Mouse (Mus musculus): ENCODE results near the gene Fundc1. TPM values are rescaled to one million over a fixed set of nuclear protein-coding genes. Genes with fewer than 3 reads are reported as not detected.
A peak's percentile ranks its signal among the peaks of the same experiment; 100 is the strongest.
"Not testable (repeated sequence)": the region's sequence is repeated elsewhere in the genome, so short reads cannot be mapped to it uniquely, and the experiment has no call there.

Fundc1 gene
- polyA plus RNA-seq, 1 experiment from 2014 or later, result 80.4 TPM

DNA sequence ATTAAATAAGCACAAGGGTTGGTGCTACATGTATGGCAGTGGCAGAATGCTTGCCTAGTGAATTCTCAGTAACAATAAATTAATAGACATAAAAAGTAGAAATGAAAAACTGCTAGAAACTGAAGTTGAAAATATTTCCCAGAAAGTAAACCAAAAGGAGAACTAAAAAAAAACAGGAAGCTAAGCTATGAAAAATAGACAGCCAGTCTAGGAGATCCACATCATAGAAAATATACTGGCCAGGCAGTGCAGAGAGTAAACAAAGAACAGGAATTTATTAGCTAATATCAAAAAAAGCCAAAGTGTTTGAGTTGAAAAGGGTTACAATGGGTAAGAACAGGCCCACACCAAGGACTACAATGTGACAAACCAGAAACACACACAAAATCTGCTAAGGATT lies 7.4 kb downstream of the Fundc1 start:
- H3K4me2 ChIP-seq (ENCODE audit: low read length), result no peak overlapping the region
- no peak overlapping the region for H3K9ac ChIP-seq (replicated peaks; ENCODE audit: low read length)
- H3K4me1 ChIP-seq (ENCODE audit: control insufficient read depth, insufficient read depth, low read length), result no peaks in the 10 kb centered on the region
- no peaks in the 10 kb centered on the region for H3K36me3 ChIP-seq (ENCODE audit: control insufficient read depth, insufficient read depth, low read length)
- H3K27ac ChIP-seq (replicated peaks; ENCODE audit: low read depth, low read length), result no peak overlapping the region
- H3K4me3 ChIP-seq (replicated peaks; ENCODE audit: low read depth, low read length), result no peak overlapping the region
- H3K27me3 ChIP-seq (ENCODE audit: control insufficient read depth, insufficient read depth, low read length), result no peaks in the 10 kb centered on the region
- H3K9me3 ChIP-seq (ENCODE audit: control insufficient read depth, low read length), result no peaks in the 10 kb centered on the region
- ATAC-seq (ENCODE audit: low FRiP score, low TSS enrichment) (no peak), DNase-seq (no peak)

DNA sequence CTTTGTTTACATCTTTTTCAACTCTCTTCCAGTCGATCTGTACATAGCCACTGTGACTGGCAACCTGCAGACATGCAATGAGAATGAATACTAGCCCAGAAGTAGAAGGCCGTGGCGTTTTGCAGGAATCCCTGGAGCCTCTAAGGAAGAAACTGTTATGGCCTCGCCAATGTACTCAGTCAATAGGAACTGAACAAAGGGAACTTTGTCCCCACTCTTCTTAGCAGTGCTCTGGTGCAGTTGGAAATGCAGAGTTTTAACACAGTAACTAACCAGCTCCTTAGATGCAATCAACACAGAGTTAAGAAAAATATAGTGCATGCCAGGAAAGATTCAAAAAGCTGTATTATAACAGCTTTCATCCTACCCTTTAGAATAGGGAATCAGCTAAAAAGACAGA lies 13.4 kb downstream of the Fundc1 start:
- Histone ChIP-seq H3K9ac (replicated peaks; ENCODE audit: low read length) (no peak overlapping the region), H3K4me2 (ENCODE audit: low read length) (no peak overlapping the region), H3K4me3 (replicated peaks; ENCODE audit: low read depth, low read length) (no peak overlapping the region), H3K27ac (replicated peaks; ENCODE audit: low read depth, low read length) (no peak overlapping the region; the same call in 1 of the 2 replicates), H3K36me3 (ENCODE audit: control insufficient read depth, insufficient read depth, low read length) (no peaks in the 10 kb centered on the region), H3K9me3 (ENCODE audit: control insufficient read depth, low read length) (no peaks in the 10 kb centered on the region), H3K4me1 (ENCODE audit: control insufficient read depth, insufficient read depth, low read length) (no peaks in the 10 kb centered on the region), H3K27me3 (ENCODE audit: control insufficient read depth, insufficient read depth, low read length) (no peaks in the 10 kb centered on the region)
- DNase-seq (no peak), ATAC-seq (ENCODE audit: low FRiP score, low TSS enrichment) (no peak)
- 28% methylated on average over 4 of the region's 4 CpGs for WGBS

DNA sequence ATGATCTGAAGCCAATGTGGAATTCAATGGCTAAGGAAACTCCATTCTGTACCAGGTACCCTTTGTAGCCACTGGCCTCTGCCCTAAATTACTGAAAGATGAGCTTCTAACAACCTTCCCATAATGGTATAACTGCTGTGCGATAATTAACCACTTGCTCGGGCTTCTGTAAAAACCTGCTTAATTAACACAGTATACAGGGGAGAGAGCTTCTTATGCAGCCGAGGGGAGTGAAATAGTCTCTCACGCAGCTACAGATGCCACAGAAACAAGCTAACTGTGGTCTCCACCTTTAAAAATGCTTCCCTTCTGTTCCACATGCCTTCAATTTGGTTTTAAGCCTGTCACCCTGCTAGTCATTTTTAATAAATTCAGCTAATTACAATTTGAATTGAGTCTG lies 17.6 kb downstream of the Fundc1 start:
- Histone ChIP-seq H3K9ac (replicated peaks; ENCODE audit: low read length) (no peak overlapping the region), H3K4me1 (ENCODE audit: control insufficient read depth, insufficient read depth, low read length) (no peaks in the 10 kb centered on the region), H3K4me3 (replicated peaks; ENCODE audit: low read depth, low read length) (no peak overlapping the region), H3K4me2 (ENCODE audit: low read length) (no peak overlapping the region), H3K27me3 (ENCODE audit: control insufficient read depth, insufficient read depth, low read length) (no peaks in the 10 kb centered on the region), H3K9me3 (ENCODE audit: control insufficient read depth, low read length) (no peaks in the 10 kb centered on the region), H3K27ac (replicated peaks; ENCODE audit: low read depth, low read length) (no peak overlapping the region), H3K36me3 (ENCODE audit: control insufficient read depth, insufficient read depth, low read length) (no peaks in the 10 kb centered on the region)
- DNase-seq (no peak), ATAC-seq (ENCODE audit: low FRiP score, low TSS enrichment) (no peak)
- 61% methylated on average over 4 of the region's 4 CpGs for WGBS

DNA sequence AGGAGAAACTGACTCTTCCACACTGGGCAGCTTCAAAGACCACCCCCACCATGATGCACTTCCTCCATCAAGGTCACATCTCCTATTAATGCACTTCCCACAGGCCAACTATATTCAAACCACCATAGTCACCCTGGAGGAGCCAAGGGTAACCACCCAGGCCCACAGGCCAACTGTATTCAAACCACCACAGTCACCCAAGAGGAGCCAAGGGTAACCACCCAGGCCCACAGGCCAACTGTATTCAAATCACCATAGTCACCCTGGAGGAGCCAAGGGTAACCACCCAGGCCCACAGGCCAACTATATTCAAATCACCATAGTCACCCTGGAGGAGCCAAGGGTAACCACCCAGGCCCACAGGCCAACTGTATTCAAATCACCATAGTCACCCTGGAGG lies 20.5 kb downstream of the Fundc1 start:
- not testable (repeated sequence) for H3K9me3 ChIP-seq (ENCODE audit: control insufficient read depth, low read length); H3K27me3 ChIP-seq (ENCODE audit: control insufficient read depth, insufficient read depth, low read length); ATAC-seq (ENCODE audit: low FRiP score, low TSS enrichment); H3K9ac ChIP-seq (replicated peaks; ENCODE audit: low read length); H3K36me3 ChIP-seq (ENCODE audit: control insufficient read depth, insufficient read depth, low read length); H3K4me3 ChIP-seq (replicated peaks; ENCODE audit: low read depth, low read length); DNase-seq; H3K27ac ChIP-seq (replicated peaks; ENCODE audit: low read depth, low read length); H3K4me2 ChIP-seq (ENCODE audit: low read length); H3K4me1 ChIP-seq (ENCODE audit: control insufficient read depth, insufficient read depth, low read length)

DNA sequence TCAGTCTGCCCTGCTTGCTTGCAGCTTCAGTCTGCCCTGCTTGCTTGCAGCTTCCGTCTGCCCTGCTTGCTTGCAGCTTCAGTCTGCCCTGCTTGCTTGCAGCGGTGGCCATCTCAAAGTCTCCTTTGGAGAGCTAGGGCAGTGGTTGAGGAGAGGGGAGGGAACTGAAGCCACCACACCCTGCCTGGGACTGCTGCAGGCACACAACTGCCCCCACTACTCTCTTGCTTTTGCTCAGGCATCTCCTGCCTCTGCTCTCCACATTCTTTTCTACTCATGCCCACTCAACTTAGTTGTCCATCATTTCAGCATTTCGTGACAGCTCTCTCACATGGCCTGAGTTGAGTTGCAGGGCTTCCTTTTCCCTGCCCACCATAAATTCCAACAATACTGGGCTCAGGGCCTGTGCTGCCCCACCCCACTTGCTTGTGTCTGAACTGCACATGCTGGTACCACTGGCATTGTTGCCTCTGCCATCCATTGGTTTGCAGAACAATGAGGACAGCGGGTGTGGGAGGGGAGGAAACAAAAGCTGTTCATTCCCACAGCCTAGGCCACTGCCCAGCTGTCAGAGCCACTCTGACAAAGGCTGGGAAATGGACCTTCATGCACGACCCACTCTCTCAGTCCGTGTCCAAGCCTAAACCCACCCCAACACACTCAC lies 24.9 kb downstream of the Fundc1 start:
- peak; percentile 23 for DNase-seq

DNA sequence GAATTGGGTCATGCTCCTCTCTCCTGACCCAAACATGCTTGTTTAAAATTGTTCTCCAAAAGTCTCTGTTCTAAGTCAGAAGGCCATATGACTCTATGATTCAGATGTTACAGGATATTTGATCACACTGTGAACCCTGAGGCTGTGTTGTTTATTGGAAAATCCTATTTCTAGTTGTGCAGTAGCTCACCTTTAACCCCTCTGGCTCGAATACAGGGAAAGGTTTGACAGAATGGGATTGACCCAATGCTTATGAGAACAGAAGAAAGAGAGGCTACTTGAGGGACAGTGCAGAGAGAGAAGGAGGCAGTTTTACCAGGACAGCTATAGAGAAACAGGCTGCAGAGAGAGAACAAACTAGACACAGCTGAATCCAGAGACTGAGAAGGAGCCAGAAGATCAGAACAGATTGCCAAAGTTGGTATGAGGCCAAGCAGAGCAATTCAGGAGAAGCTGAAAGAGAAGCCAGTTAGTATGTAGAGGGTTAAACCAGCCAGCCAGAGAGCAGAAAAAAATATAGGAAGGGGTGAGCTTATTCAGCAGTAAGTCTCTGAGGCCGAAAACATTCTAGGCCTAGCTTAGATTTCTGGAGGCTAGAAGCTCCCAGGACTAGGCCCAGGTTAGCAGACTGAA lies 27.1 kb downstream of the Fundc1 start:
- Histone ChIP-seq H3K4me3 (replicated peaks; ENCODE audit: low read depth, low read length) (no peak overlapping the region), H3K4me1 (ENCODE audit: control insufficient read depth, insufficient read depth, low read length) (no peaks in the 10 kb centered on the region), H3K4me2 (ENCODE audit: low read length) (no peak overlapping the region), H3K27me3 (ENCODE audit: control insufficient read depth, insufficient read depth, low read length) (no peaks in the 10 kb centered on the region), H3K9ac (replicated peaks; ENCODE audit: low read length) (no peak overlapping the region), H3K36me3 (ENCODE audit: control insufficient read depth, insufficient read depth, low read length) (no peaks in the 10 kb centered on the region), H3K9me3 (ENCODE audit: control insufficient read depth, low read length) (no peaks in the 10 kb centered on the region), H3K27ac (replicated peaks; ENCODE audit: low read depth, low read length) (no peak overlapping the region)
- WGBS, result 44% methylated on average over 2 of the region's 2 CpGs
- ATAC-seq (ENCODE audit: low FRiP score, low TSS enrichment) (no peak), DNase-seq (no peak)

More for the DNA sequence above, 24.9 kb downstream of the Fundc1 start:
- no peak overlapping the region for H3K4me2 ChIP-seq (ENCODE audit: low read length)
- no peaks in the 10 kb centered on the region for H3K27me3 ChIP-seq (ENCODE audit: control insufficient read depth, insufficient read depth, low read length)
- H3K27ac ChIP-seq (replicated peaks; ENCODE audit: low read depth, low read length), result peak overlapping the region; percentile 52
- no peak overlapping the region for H3K9ac ChIP-seq (replicated peaks; ENCODE audit: low read length)
- no peaks in the 10 kb centered on the region for H3K9me3 ChIP-seq (ENCODE audit: control insufficient read depth, low read length)
- ATAC-seq (ENCODE audit: low FRiP score, low TSS enrichment), result peak; percentile 76; the same call in 1 of the 2 replicates
- no peak overlapping the region for H3K4me3 ChIP-seq (replicated peaks; ENCODE audit: low read depth, low read length)
- no peaks in the 10 kb centered on the region for H3K36me3 ChIP-seq (ENCODE audit: control insufficient read depth, insufficient read depth, low read length)
- no peaks in the 10 kb centered on the region for H3K4me1 ChIP-seq (ENCODE audit: control insufficient read depth, insufficient read depth, low read length)
- WGBS, result 18% methylated on average over 6 of the region's 6 CpGs

DNA sequence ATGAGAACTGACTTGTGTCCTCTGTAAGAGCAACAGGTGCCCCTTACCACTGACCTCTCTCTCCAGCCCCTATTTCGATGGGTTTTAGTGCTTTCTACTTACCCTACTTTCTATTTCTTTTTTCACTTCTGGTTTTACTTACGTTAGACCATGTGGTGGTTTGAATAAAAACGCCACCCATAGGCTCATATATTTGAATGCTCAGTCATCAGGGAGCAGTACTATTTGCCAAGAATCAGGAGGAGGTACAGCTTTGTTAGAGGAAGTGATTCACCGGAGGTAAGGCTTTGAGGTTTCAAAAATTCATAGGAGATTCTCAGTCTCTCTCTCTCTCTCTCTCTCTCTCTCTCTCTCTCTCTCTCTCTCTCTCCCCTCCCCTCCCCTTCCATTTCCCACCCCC lies 34.4 kb downstream of the Fundc1 start:
- H3K4me2 ChIP-seq (ENCODE audit: low read length), result no peak overlapping the region
- no peaks in the 10 kb centered on the region for H3K9me3 ChIP-seq (ENCODE audit: control insufficient read depth, low read length)
- 89% methylated on average over 4 of the region's 4 CpGs for WGBS
- ATAC-seq (ENCODE audit: low FRiP score, low TSS enrichment) (no peak), DNase-seq (no peak)
- H3K9ac ChIP-seq (replicated peaks; ENCODE audit: low read length), result no peak overlapping the region
- H3K36me3 ChIP-seq (ENCODE audit: control insufficient read depth, insufficient read depth, low read length), result no peaks in the 10 kb centered on the region
- no peaks in the 10 kb centered on the region for H3K4me1 ChIP-seq (ENCODE audit: control insufficient read depth, insufficient read depth, low read length)
- H3K27ac ChIP-seq (replicated peaks; ENCODE audit: low read depth, low read length), result no peak overlapping the region
- H3K4me3 ChIP-seq (replicated peaks; ENCODE audit: low read depth, low read length), result no peak overlapping the region
- H3K27me3 ChIP-seq (ENCODE audit: control insufficient read depth, insufficient read depth, low read length), result no peaks in the 10 kb centered on the region

DNA sequence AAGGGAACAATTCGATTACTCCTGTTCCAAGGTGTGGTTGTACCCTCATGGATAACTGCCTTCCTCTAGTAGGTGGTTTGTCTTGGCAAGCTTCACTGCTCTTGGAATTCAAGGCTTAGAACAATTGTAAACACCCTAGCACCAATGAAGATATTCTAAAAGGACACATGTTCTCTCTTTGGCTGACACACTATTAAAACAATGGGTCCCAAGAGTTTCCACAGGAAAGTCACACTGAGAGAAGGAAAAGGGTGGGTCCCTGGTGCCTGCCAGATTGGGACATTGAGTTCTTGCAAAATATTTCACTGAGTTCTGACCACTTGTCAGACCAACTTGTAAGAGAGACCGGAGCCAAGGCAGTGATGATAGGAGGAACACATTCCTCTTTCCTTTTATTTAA lies 45.1 kb downstream of the Fundc1 start:
- Histone ChIP-seq H3K9me3 (ENCODE audit: control insufficient read depth, low read length) (no peaks in the 10 kb centered on the region), H3K4me1 (ENCODE audit: control insufficient read depth, insufficient read depth, low read length) (no peaks in the 10 kb centered on the region), H3K4me2 (ENCODE audit: low read length) (no peak overlapping the region), H3K9ac (replicated peaks; ENCODE audit: low read length) (no peak overlapping the region), H3K4me3 (replicated peaks; ENCODE audit: low read depth, low read length) (no peak overlapping the region), H3K27me3 (ENCODE audit: control insufficient read depth, insufficient read depth, low read length) (no peaks in the 10 kb centered on the region), H3K27ac (replicated peaks; ENCODE audit: low read depth, low read length) (no peak overlapping the region), H3K36me3 (ENCODE audit: control insufficient read depth, insufficient read depth, low read length) (no peaks in the 10 kb centered on the region)
- WGBS, result 84% methylated on average over 2 of the region's 2 CpGs
- ATAC-seq (ENCODE audit: low FRiP score, low TSS enrichment) (no peak), DNase-seq (no peak)

DNA sequence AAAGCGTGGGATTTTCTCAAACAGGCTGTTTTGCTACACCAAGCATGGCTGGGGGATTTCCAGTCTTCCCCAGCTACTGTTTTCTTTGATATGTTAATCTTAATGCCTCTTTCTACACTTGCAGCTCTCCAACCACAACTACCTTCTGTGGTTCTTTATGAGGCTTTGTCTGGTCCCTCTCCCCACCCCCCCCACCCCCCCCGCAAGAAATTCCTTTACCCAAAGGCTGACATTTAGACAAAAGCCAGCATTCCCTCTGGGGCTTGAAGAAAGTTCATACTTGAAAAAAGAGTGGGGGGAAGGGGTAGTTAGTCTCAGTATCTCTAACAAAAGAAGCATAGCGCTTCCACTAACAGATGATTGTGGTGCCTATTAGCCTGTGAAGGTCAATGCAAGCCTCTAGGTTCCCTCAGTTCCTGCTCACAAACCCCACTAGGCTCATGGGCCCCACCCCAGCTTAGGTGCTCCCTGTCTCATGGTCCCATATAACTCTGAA lies 50.9 kb downstream of the Fundc1 start:
- WGBS, result 5% methylated on average over 3 of the region's 3 CpGs

More for the DNA sequence above, 50.9 kb downstream of the Fundc1 start:
- no peaks in the 10 kb centered on the region for H3K36me3 ChIP-seq (ENCODE audit: control insufficient read depth, insufficient read depth, low read length)
- peak; percentile 40; the same call in 1 of the 2 replicates for ATAC-seq (ENCODE audit: low FRiP score, low TSS enrichment)
- H3K27me3 ChIP-seq (ENCODE audit: control insufficient read depth, insufficient read depth, low read length), result no peaks in the 10 kb centered on the region
- H3K27ac ChIP-seq (replicated peaks; ENCODE audit: low read depth, low read length), result no peak overlapping the region
- H3K4me3 ChIP-seq (replicated peaks; ENCODE audit: low read depth, low read length), result no peak overlapping the region
- H3K4me1 ChIP-seq (ENCODE audit: control insufficient read depth, insufficient read depth, low read length), result no peaks in the 10 kb centered on the region
- H3K9me3 ChIP-seq (ENCODE audit: control insufficient read depth, low read length), result no peaks in the 10 kb centered on the region
- no peak overlapping the region for H3K4me2 ChIP-seq (ENCODE audit: low read length)
- peak; percentile 49 for DNase-seq
- no peak overlapping the region for H3K9ac ChIP-seq (replicated peaks; ENCODE audit: low read length)
